Mouse (Mus musculus) cerebellum, postnatal 25 days (tissue): ENCODE results near the gene Dnah2.
"Not testable (repeated sequence)": the region's sequence is repeated elsewhere in the genome, so short reads cannot be mapped to it uniquely, and the experiment has no call there.

ENCODE experiments used
- DNase-seq, 2 experiments: peaks; one replicate each; pipeline ENCODE4 v3.0.0; 2021; ENCODE audit warnings: mixed read lengths in 2 of 2

Gene Dnah2

DNA sequence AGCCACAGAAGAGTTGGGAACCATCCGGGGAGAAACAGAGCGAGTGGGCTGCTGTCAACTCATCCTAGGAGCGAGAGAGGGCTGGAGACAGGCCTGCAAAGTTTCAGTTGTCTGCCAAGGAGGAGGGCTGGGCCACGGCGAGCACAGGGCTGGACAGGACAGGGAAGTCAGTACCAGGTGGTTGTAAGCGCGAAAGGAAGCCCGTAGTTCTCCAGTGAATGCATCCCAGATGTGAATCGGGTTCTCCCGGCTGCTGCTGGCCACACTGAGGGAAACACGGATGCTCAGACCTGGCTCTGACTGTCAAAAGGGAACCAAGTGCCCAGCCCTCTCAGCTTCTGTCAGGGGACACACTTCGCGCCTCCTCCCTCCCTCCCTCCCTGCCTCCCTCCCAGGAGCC is 14.5 kb upstream of the Dnah2 start:
- DNase-seq, result no peak

DNA sequence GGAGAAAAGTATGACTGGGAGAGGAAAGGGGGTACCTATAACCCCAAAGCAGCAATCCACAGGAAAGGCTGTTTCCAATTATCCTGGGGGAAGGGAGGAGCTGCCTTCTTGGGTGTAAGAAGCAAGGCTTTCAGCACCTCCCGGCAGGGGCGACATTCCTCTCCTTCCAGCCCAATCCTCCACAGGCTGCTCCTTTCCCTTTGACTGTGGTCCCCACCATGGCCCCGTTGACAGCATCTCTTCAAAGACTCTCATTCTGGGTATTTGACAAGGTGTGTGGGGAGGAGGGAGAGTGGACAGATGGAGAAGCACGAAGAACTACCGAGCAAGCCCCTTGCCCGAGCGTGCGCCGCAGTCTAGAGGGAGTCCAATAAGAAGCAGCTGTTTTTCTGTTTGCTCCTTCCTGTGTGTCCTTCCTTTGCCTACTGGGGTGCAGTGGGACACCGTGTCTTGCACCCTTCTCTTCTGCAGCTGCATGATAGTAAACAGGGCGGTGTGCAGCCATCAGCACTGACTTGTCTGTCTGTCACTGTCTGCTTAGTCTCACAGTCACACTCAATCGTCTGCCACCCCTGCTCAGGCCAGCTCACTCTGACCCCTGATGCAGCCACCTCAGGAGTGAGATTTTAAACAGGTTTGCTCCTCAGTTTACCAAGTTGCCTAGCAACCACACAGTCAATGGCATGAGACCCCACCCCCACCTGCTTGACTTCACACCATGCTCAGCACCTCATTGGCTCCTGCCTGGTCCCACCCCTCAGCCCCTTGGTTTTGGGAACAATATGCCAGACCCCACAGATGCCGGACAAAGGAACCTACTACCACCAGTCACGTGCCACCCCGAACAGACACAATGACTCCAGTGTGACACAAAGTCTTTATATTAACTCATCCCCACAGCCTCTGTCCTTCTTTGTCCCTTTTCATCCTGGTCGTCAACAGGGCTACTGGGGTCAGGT is 12.3 kb upstream of the Dnah2 start:
- no peak for DNase-seq

GRCm38 (mm10) chr11:69559851-69560765 is 11.2 kb upstream of the Dnah2 start, which contains the start of gene Efnb3:
TSS of gene Efnb3 (minus strand) at chr11:69560205.
- peak; percentile 23 to 47 for DNase-seq

DNA sequence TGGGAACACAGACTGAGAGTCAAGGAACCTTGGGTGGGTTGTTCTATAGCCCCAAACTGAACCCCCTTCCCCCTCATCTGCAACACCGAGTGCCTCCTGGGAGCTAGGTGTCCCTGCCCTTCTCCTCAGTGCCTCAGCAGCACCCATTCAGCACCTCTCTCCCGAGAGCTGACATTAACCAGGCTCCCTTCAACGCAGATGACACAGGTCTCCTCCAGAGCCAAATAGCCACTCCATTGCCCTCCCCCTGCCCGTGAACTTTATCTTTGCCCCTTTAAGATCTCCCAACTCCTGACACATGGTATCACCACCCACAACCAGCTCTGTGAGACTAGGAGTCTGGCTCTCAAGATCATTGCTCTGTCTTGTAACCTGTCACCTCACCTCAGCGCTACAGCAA is 10.3 kb upstream of the Dnah2 start:
- no peak for DNase-seq

- no peak for DNase-seq
These were observed 9.8 kb upstream of the Dnah2 start for GRCm38 (mm10) chr11:69558756-69559155.

DNA sequence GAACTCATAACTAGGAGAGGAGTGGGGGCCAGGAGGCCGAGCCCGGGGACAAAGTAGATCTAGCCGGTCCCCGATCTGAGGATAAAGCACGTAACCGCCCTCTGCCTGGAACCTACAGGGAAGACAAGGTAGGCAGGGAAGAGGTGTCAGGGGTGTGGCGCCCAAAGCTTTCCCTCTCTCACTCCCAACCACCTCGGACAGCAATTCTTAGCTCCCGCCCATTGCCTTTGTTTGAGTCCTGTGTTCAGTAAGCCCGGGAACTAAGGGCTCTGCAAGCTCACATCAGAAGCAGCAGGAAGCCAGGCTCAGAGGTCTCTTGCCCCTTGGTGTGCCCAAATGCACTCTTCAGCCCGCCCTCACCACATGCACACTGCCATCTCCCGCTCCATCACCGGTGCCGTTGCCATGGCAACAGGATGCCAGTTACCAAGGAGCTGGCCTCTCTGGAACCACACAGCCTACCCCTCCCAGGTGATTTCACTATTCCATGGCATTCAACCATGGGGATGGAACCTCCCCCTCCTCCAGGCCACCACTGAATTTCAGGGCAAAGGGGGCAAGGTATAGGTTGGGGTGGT is 8.6 kb upstream of the Dnah2 start:
- DNase-seq, result peak; percentile 41 to 70

DNA sequence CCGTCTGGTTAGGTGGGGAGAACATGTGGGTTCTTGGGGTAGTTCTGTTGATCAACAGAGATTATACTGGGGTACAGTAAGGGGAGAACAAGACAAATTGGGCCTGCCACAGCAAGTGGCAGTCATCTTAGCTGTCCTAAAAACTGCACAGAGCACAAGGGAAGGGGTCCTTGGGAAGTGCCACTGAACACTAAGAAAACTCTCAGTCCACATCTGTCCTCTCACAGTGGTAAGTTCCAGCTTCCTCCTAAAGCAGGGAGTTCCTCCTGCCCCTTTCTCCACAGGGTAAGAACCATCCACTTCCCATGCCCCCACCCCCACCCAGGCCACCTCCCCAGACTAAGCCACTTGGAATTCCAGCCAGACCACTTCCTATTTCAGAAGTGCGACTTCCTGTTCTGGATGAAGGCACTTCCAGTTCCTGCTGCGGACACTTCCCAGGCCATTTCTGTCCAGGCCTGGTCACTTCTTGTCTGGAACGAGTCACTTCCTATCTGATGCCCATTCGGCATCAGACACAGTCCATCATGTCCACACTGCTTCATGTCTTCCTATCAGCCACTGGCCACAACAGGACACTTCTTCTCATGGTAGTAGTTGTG is 5.7 kb upstream of the Dnah2 start:
- DNase-seq, result no peak

DNA sequence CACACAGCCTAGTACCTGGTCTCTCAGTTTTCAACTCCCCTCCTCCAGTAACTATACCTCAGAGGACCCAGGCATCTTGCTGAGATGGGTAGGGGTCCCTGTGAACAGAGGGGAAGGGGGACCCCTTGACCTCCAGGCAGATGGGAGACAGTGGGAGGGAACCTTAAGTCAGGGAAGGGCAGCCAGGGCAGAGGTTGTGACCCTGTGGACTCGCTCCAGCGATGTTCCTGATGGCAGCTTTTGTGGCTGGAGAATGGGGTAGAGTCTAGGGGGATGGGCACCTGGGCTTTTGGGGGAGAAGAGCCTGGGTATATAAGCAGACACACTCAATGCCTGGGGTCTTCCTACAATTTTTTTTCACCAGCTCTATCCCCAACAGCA is 4.4 kb upstream of the Dnah2 start:
- DNase-seq, result no peak

DNA sequence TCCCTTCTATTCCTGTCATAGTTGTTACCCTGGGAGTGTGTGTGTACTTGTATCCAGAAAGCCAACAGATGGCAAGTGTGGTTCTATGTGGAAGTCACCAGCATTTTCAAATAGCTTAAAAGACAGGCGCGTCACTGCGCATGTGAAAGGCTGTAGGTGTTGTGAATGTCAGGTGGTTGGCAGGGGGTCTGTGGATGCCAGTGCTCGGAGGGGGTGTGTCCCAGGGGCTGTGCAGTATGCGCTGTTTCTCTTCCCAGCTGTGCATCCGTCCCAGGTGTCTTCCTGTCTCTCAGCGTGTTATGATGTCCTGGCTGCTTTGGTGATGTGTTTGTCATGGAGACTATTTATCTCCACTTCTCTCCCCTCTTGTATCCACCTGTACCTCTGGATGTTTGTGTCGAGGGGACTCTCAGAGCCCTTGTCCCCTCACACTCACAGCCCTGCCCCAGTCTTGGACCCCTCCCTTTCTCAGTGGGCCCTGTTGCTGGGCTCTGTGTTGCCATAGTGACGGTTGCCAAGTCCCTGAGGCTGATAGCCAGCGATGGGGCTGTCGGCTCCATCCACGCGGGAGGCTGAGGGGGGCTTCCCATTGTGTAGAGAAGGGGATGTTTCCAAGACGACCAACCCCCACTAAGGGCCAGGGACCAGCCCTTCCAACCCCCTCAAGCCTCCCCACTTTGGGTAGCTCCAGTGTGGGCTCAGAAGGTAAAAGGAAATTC is 3.9 kb upstream of the Dnah2 start:
- no peak for DNase-seq

DNA sequence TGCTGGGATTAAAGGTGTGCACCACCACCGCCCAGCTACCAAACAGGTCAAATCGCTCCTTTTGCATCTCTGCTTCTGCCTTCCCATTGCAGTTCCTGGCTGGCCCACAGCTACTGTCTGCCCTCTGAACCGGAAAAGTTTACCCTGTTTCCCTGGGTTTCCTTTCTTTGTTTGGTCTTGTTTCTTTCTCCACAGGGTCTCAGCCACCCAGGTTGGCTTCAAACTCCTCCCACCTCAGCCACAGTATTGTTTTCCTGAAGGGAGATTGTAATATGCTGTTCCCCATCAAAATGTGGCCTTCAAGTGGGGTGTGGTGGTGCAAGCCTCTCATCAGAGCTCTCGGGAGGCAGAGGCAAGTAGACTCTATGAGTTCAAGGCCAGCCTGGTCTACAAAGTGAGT is 2.4 kb upstream of the Dnah2 start:
- DNase-seq, result no peak

- DNase-seq, result peak; percentile 33 to 58
These were observed 1.8 kb downstream of the Dnah2 start for GRCm38 (mm10) chr11:69547071-69547470.

DNA sequence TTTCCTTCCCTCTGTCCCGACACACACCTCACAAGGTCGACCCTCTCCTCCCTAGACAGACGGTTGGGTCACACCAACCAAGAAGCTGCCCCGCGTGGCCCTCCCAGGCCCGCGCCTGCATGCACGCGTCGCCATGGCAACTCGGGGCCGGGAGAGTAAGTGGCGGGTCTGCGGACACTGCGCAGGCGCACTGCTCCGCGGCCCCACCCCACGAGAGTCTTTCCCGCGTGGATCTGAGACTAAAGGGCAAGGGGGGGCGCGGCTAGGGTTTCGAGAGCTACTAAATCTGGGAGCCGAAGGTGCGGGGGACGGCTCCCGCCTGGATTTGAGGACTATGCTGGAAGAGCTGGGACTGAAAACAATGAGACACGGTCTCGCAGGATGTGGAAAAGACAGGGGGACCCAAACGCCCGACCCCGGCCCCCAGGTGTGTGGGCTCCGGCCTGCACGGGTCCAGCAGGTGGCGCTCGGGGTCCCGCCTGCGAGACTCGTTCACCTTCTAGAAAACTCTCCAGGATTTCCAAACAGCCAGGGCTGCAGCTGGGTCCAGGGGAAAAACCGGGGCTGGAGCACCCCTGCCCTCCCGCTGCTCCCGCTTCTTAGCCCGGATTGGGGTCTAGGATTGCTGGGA is 2.4 kb downstream of the Dnah2 start:
- DNase-seq, result peak; percentile 81 to 88

GRCm38 (mm10) chr11:69545957-69546356 is 3.0 kb downstream of the Dnah2 start:
- no peak for DNase-seq

DNA sequence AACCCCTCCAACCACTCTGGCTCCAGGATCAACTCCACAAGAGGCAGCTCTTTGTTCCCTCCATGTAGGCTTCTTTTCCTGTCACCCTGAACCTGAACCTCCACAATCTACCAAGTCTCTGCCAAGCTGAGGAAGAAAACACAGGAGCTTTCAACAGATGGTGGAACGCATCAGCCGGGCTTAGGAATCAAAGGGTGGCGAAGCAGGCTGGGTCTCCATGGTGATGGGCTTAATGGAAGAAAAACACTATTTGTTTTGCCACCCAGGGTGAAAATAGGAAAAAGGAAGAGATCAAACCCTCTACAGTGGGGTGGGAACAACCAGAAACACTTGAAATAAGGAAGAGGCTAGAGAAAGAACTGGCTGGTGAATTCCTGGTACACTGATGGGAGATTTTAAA is 5.3 kb downstream of the Dnah2 start:
- DNase-seq, result no peak

DNA sequence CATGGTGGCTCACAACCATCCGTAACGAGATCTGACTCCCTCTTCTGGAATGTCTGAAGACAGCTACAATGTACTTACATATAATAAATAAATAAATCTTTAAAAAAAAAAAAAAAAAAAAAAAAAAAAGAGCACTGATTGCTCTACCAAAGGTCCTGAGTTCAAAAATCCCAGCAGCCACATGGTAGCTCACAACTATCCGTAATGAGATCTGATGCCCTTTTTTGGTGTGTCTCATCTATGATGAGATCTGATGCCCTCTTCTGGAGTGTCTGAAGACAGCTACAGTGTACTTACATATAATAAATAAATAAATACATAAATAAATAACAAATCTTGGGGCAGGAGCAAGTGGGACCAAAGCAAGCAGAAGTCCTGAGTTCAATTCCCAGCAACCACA is 7.2 kb downstream of the Dnah2 start:
- DNase-seq, result not testable (repeated sequence)

- no peak for DNase-seq
These were observed 8.2 kb downstream of the Dnah2 start for GRCm38 (mm10) chr11:69540700-69541099.

DNA sequence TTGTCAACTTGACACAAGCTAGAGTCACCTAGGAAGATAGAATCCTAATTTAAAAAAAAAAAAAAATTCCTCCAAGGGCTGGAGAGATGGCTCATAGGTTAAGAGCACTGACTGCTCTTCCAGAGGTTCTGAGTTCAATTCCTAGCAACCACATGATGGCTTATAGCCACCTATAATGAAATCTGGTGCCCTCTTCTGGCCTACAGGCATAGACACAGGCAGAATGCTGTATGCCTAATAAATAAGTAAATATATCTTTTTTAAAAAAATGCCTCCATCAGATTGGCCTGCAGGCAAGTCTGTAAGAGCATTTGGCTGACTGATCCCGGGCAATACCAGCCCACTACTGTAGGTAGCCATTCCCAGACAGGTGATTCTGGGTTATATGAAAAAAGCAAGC is 13.9 kb downstream of the Dnah2 start:
- DNase-seq, result no peak

GRCm38 (mm10) chr11:69532480-69533150 is 16.3 kb downstream of the Dnah2 start:
- peak; percentile 35 to 43 for DNase-seq

GRCm38 (mm10) chr11:69530755-69531154 is 18.2 kb downstream of the Dnah2 start:
- DNase-seq, result not testable (repeated sequence)

DNA sequence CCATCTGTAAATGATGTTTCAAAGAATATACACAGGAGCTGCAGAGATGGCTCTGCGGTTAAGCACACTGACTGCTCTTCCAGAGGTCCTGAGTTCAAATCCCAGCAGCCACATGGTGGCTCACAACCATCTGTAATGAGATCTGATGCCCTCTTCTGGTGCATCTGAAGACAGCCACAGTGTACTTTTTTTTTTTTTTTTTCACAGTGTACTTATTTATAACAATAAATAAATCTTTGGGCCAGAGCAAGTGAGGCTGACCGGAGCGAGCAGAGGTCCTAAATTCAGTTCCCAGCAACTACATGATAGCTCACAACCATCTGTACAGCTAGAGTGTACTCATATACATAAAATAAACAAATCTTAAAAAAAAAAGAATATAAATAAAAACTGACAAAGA is 18.6 kb downstream of the Dnah2 start:
- DNase-seq, result not testable (repeated sequence)

DNA sequence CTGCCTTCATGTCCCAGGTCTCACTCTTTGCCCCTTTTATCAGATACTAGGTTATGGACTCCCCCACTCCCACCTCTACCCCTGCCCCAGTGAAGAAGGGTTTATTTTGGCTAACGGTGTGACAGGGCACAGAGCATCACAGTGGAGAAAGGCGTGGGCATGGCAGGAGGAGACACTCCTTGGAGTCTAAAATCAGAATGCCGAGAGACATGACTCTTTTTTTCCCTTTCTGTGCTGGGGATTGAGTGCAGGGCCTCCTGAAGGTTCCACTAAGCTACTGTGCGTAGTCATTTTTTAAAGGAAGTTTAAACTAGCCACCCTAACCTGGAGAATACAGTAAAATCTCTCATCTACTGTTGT is 20.9 kb downstream of the Dnah2 start:
- no peak for DNase-seq
